Mouse (Mus musculus): ENCODE results near the gene Abcc1. TPM values are rescaled to one million over a fixed set of nuclear protein-coding genes. Genes with fewer than 3 reads are reported as not detected.
A peak's percentile ranks its signal among the peaks of the same experiment; 100 is the strongest.

The Abcc1 gene
- total RNA-seq, 2 experiments from 2014 or later: 25.2 to 27.0 TPM

GRCm38 (mm10) chr16:14477510-14478300 lies 116.3 kb downstream of the Abcc1 start:
- no peak for DNase-seq
- intact Hi-C loops (cut with DNase I): no loop called here

DNA sequence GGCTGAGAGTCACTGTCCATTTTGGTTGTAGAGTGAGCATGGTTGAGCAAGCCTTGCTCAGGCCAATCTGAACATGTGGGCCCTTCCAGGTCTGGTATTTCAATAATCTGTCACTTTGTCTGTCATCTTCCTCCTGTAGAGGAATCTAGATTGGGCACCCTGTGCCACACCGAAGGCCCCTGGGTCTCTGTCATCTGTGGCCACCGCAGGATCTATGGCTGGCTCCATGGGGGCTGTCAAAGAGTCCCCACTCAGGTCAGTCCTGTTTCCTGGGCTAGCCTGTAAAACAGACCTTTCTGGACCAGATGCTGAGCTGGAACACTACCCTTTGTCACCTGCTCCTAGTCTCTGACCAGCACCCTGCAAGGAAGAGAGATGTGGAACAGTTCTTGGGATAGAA lies 118.3 kb downstream of the Abcc1 start:
- intact Hi-C loops (cut with DNase I): no loop called here
- DNase-seq: no peak

DNA sequence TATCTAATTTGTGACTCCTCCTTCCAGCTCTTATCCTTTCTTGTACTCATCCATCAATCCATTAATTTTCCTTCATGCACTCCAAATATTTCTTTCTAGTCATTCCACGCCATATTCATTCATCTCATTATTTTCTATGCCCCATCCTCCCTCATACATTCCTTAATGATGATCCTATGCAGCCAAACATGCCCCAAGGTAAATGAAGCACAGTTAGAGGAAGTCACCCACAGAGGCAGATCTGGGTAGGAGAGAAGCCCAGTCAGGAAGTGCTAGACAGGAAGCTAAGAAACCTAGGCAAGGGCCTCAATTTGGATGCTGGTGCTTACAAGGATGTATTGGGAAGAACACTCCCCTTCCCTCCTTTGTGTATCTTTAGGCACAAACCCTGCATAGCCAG lies 121.9 kb downstream of the Abcc1 start:
- DNase-seq: no peak
- intact Hi-C loops (cut with DNase I): no loop called here

GRCm38 (mm10) chr16:14493491-14494114 lies 132.2 kb downstream of the Abcc1 start:
- peak in 1 of 2 experiments; percentile 16 for DNase-seq
- intact Hi-C loops (cut with DNase I): loop anchor here (2.0 kb wide), 1 partner anchor 257 kb away; no protein-coding TSS in a partner anchor

DNA sequence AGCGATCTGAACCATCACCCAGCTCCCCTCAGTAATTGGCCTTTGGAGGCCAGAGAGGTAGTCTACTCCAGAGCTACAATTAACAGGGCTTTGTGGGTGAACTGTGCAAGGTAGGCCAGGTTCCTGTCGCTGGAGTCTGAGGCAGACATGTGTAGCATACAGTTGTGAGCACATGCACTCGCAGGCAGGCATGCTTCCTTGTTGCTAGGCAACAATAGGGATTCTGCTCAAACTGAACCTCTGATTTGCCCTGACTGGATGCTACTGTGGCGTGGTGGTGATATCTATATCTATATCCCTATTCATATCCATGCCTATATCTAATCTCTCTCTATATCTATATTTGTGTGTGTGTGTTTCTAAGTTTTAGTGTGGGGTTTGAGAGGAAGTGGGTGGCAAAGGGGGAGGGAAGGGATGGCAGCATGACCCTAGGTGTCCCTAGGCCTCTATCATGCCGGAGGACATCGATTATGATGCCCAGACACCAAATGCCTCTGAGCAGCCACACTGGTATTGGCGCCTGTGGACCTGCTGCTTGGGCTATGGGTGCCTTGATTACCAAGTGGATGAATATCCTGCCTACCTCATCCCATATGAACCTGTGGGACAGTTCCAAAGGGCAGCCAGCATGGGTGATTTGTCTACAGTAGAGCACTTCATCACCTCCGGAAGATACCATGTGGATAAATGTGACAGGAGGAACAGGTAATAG lies 140.4 kb downstream of the Abcc1 start:
- DNase-seq: no peak

DNA sequence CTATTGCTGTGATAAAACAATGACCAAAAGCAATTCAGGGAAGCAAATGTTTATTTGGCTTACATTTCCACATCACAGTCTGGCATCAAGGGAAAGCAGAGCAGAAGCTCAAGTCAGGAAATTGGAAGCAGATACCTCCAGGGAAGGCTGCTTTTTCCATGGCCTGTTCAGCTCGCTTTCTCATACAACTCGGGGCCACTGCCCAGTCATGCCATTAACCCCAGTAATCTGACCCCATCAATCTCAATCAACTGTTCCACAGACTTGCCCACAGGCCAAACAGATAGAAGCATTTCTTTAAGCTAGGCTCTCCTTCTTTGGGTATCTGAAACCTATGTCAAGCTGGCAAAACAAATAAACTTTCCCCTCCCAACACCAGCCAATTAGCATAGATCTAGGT lies 145.1 kb downstream of the Abcc1 start:
- no peak for DNase-seq
- intact Hi-C loops (cut with DNase I): no loop called here

More for the DNA sequence above, 140.4 kb downstream of the Abcc1 start:
- intact Hi-C loops (cut with DNase I): no loop called here

Other genes with a start within 250 kb of the Abcc1 start
- gene Nde1, start 198.3 kb upstream of the Abcc1 start, total RNA-seq (2021): 10 to 100 TPM; 31.6 to 32.1 TPM
- gene Marf1, start 198.2 kb upstream of the Abcc1 start, total RNA-seq (2021): 10 to 100 TPM; 28.9 to 29.5 TPM
- gene Myh11, start 70.2 kb upstream of the Abcc1 start, total RNA-seq (2021): 10 to 100 TPM; 19.6 to 28.4 TPM
- gene Fopnl, start 44.2 kb upstream of the Abcc1 start, total RNA-seq (2021): 10 to 100 TPM; 62.7 to 66.2 TPM
- gene A630010A05Rik, start 200.8 kb downstream of the Abcc1 start, total RNA-seq (2021): not detected

Measured in heart, postnatal 14 days (tissue).